Mouse (Mus musculus): ENCODE results near the gene Psmb3. TPM values are rescaled to one million over a fixed set of nuclear protein-coding genes. Genes with fewer than 3 reads are reported as not detected.
A peak's percentile ranks its signal among the peaks of the same experiment; 100 is the strongest.

The Psmb3 gene
- polyA plus RNA-seq, 1 experiment from 2014 or later = 463 TPM

DNA sequence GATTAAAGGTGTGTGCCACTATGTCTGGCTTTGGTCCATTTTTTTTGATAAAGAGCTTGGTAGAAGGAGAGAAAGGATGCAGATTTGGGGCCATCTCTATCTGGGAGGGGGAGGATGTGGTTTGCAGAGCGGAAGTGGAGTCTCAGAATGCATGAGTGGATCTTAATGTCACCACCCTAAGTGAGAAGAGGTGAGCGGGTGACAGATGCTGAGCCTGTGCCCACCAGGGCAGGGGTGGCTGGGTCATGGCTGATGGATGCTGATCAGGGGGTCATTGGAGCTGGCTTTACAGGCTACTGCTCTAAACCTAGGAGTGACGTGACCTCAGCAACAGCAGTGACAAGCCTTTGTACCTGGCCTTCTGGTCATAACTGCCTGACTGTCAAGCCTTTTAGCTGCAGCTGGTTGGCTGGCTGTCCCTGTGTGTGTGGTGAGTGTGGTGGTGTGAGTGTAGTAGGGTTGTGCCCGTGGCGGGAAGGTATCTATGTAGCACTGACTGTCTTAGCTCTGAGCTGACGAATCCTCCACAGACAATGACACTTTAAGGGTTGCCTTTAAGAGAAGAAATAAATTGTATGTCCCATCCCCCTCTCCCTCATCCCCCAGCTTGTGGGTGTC lies 19.0 kb upstream of the Psmb3 start:
- WGBS = 86% methylated on average over 6 of the region's 6 CpGs
- H3K9me3 ChIP-seq (ENCODE audit: control insufficient read depth, low read length) = no peaks in the 10 kb centered on the region
- H3K9ac ChIP-seq (ENCODE audit: low read length) = no peak overlapping the region
- peaks cover 9% of the 10 kb centered on the region; the same call in 1 of the 2 replicates for H3K36me3 ChIP-seq (ENCODE audit: control insufficient read depth, insufficient read depth, low read length)
- no peak for DNase-seq (ENCODE audit: low spot score)
- H3K27ac ChIP-seq (ENCODE audit: low read depth, low read length) = no peak overlapping the region
- ATAC-seq (replicated peaks; ENCODE audit: low FRiP score) = no peak
- H3K4me1 ChIP-seq (replicated peaks; ENCODE audit: control insufficient read depth, insufficient read depth, low read length) = peaks cover 2% of the 10 kb centered on the region; the same call in 1 of the 2 replicates
- no peaks in the 10 kb centered on the region; the same call in 1 of the 2 replicates for H3K27me3 ChIP-seq (ENCODE audit: control insufficient read depth, insufficient read depth, low read length)
- no peak overlapping the region for H3K4me3 ChIP-seq (ENCODE audit: low read depth, low read length)
- no peak overlapping the region for H3K4me2 ChIP-seq (ENCODE audit: low read depth, low read length, severe bottlenecking)

DNA sequence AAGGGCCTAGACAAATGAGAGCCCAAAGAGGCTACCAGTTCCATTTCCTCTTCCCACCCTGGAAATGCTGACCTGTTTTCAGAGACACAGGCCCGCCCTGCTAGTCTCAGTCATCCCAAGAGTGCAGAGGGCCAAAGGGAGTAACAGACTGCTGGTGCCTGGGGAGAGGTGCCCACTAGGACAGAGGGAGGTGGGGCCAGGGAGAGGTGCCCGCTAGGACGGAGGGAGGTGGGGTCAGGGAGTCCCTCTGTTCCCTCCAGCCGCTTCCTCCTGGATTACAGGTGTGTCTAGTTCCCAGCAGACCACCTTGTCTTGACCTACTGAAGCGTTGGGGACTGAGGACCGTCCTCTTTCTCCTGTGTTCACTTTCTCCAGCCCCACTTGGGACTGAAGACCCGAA lies 18.4 kb upstream of the Psmb3 start:
- ATAC-seq (replicated peaks; ENCODE audit: low FRiP score) (no peak), DNase-seq (ENCODE audit: low spot score) (no peak)
- Histone ChIP-seq H3K9me3 (ENCODE audit: control insufficient read depth, low read length) (no peaks in the 10 kb centered on the region), H3K9ac (ENCODE audit: low read length) (no peak overlapping the region), H3K36me3 (ENCODE audit: control insufficient read depth, insufficient read depth, low read length) (peaks cover 9% of the 10 kb centered on the region; the same call in 1 of the 2 replicates), H3K27me3 (ENCODE audit: control insufficient read depth, insufficient read depth, low read length) (no peaks in the 10 kb centered on the region; the same call in 1 of the 2 replicates), H3K4me2 (ENCODE audit: low read depth, low read length, severe bottlenecking) (no peak overlapping the region; the same call in 1 of the 2 replicates), H3K4me1 (replicated peaks; ENCODE audit: control insufficient read depth, insufficient read depth, low read length) (peaks cover 2% of the 10 kb centered on the region; the same call in 1 of the 2 replicates), H3K4me3 (ENCODE audit: low read depth, low read length) (no peak overlapping the region), H3K27ac (ENCODE audit: low read depth, low read length) (no peak overlapping the region)
- WGBS = 40% methylated on average over 7 of the region's 7 CpGs

DNA sequence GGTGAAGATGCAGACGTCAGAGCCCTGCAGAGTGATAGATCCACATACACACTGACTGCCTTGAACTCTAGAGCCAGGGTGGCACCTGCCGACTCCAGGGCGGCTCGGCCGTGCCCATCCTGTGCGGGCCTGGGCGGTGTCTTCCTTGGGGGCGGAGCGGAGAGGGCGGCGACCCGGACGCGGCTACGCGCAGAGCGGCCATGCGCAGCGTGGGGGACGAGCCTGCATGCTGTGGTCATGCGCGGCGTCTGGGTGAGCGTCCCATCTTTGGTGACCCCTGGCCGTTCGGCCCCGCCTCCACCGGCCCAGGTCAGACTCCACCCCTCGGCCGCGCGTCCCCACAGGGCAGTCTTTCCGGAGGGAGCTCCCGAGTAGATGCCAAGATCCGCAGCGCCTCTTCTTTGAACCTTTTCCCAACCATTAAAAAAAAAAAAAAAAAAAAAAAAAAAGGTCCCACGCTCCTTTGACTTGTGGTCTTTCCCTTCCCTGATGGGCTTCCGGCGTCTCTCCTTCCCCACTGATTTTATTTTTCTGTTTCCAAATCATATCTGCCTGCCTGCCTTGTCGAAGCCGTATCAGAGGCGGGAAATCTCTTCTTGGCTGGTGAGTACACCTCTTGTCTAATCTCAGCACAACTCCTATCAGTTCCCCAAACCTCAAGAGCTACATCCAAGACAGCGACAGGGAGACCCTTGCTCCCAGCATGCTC lies 17.4 kb upstream of the Psmb3 start, which contains the start of gene Cisd3:
Gene Cisd3 (plus strand): TSS at position 214 of the 709 bp plus-strand sequence.
- peak; percentile 80 for ATAC-seq (replicated peaks; ENCODE audit: low FRiP score)
- H3K9me3 ChIP-seq (ENCODE audit: control insufficient read depth, low read length) = no peaks in the 10 kb centered on the region
- H3K4me2 ChIP-seq (ENCODE audit: low read depth, low read length, severe bottlenecking) = peak within 1 kb of the TSS; percentile 71
- DNase-seq (ENCODE audit: low spot score) = peak; percentile 91
- H3K36me3 ChIP-seq (ENCODE audit: control insufficient read depth, insufficient read depth, low read length) = peaks cover 4% of the 10 kb centered on the region; the same call in 1 of the 2 replicates
- peaks cover 2% of the 10 kb centered on the region; the same call in 1 of the 2 replicates for H3K4me1 ChIP-seq (replicated peaks; ENCODE audit: control insufficient read depth, insufficient read depth, low read length)
- peak within 1 kb of the TSS; percentile 22 for H3K4me3 ChIP-seq (ENCODE audit: low read depth, low read length)
- 1% methylated on average over 43 of the region's 43 CpGs for WGBS
- H3K9ac ChIP-seq (ENCODE audit: low read length) = peak within 1 kb of the TSS; percentile 28
- H3K27me3 ChIP-seq (ENCODE audit: control insufficient read depth, insufficient read depth, low read length) = no peaks in the 10 kb centered on the region; the same call in 1 of the 2 replicates
- no peak within 1 kb of the TSS for H3K27ac ChIP-seq (ENCODE audit: low read depth, low read length)

DNA sequence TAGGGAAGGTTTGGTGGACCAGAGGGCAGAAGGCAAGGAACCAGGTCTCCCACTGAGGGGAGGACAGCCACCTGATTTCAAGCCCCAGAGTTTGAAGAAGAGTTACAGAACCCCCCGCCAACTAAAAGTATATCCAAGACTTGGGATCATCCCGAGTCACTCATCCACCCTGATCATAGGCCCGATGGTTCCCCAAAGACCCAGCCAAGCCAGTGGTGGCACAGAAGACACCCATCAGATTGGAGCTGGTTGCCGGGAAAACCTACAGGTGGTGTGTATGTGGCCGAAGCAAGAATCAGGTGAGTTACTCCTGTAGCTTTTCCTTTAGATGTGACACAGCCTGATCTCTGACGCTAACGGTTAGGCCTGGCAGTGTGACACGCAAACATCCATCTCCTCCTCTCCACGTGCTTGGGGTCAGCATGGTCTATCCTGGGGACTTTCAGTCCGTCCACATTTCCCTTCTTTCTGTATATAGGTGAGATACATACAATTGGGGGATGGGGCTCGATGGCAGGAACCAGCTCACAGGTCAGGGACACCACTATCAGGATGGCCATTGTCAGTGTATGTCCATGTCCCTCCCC lies 16.8 kb upstream of the Psmb3 start:
- Histone ChIP-seq H3K9ac (ENCODE audit: low read length) (peak overlapping the region; percentile 28), H3K4me3 (ENCODE audit: low read depth, low read length) (peak overlapping the region; percentile 22; the same call in 1 of the 2 replicates), H3K27me3 (ENCODE audit: control insufficient read depth, insufficient read depth, low read length) (no peaks in the 10 kb centered on the region; the same call in 1 of the 2 replicates), H3K9me3 (ENCODE audit: control insufficient read depth, low read length) (no peaks in the 10 kb centered on the region), H3K4me2 (ENCODE audit: low read depth, low read length, severe bottlenecking) (peak overlapping the region; percentile 71), H3K4me1 (replicated peaks; ENCODE audit: control insufficient read depth, insufficient read depth, low read length) (peaks cover 2% of the 10 kb centered on the region; the same call in 1 of the 2 replicates), H3K27ac (ENCODE audit: low read depth, low read length) (no peak overlapping the region), H3K36me3 (ENCODE audit: control insufficient read depth, insufficient read depth, low read length) (peaks cover 3% of the 10 kb centered on the region; the same call in 1 of the 2 replicates)
- WGBS = 73% methylated on average over 11 of the region's 11 CpGs
- no peak for DNase-seq (ENCODE audit: low spot score)
- ATAC-seq (replicated peaks; ENCODE audit: low FRiP score) = no peak

DNA sequence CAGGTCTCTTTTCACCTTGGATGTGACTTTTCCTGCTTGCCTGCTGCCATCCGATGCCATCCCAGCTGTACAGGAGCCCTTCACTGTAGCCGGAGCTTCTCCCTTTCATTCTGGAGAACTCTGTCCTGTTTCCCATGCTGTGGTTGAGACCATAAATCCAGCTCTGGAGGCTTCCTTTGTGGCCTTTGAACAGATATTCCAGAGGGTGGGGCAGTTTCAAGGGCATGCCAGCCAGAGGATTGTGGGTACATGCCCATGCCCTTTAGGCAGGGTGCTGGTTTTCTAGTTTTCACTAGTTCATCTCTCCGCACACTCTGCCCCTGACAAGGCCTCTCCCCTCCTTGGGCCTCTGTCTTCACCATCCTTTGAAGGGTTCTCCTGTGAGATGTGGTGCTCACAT lies 16.1 kb upstream of the Psmb3 start:
- ATAC-seq (replicated peaks; ENCODE audit: low FRiP score) = no peak
- Histone ChIP-seq H3K9me3 (ENCODE audit: control insufficient read depth, low read length) (no peaks in the 10 kb centered on the region), H3K9ac (ENCODE audit: low read length) (no peak overlapping the region), H3K4me2 (ENCODE audit: low read depth, low read length, severe bottlenecking) (no peak overlapping the region), H3K36me3 (ENCODE audit: control insufficient read depth, insufficient read depth, low read length) (peaks cover 3% of the 10 kb centered on the region; the same call in 1 of the 2 replicates), H3K4me1 (replicated peaks; ENCODE audit: control insufficient read depth, insufficient read depth, low read length) (peaks cover 2% of the 10 kb centered on the region; the same call in 1 of the 2 replicates), H3K27me3 (ENCODE audit: control insufficient read depth, insufficient read depth, low read length) (no peaks in the 10 kb centered on the region; the same call in 1 of the 2 replicates), H3K27ac (ENCODE audit: low read depth, low read length) (no peak overlapping the region), H3K4me3 (ENCODE audit: low read depth, low read length) (no peak overlapping the region)
- no peak for DNase-seq (ENCODE audit: low spot score)
- 92% methylated on average over 3 of the region's 3 CpGs for WGBS

DNA sequence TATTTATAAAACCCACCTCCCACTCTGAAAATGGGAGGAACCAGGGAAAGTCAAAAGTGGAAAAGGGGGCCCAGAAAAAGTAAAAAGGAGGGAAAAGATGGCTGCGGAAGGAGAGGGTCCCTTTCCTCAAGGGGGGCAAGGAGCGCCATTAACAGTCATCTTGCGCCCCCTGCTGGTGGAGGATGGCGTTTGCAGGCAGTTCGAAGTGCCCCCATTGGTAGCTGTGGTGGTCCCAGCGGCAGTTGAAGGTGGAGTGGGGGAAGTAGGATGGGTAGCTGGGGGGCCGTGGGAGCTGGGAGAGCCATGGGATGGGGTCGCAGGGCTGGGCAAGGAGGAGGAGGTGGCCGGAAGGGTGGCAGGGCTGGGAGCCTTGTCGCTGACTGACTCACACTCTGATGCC lies 13.3 kb upstream of the Psmb3 start:
- ATAC-seq (replicated peaks; ENCODE audit: low FRiP score) = no peak
- H3K9me3 ChIP-seq (ENCODE audit: control insufficient read depth, low read length) = no peaks in the 10 kb centered on the region
- peaks cover 4% of the 10 kb centered on the region; the same call in 1 of the 2 replicates for H3K4me1 ChIP-seq (replicated peaks; ENCODE audit: control insufficient read depth, insufficient read depth, low read length)
- H3K27me3 ChIP-seq (ENCODE audit: control insufficient read depth, insufficient read depth, low read length) = no peaks in the 10 kb centered on the region
- peak; percentile 91 for DNase-seq (ENCODE audit: low spot score)
- 26% methylated on average over 10 of the region's 10 CpGs for WGBS
- no peak overlapping the region for H3K4me2 ChIP-seq (ENCODE audit: low read depth, low read length, severe bottlenecking)
- H3K27ac ChIP-seq (ENCODE audit: low read depth, low read length) = no peak overlapping the region
- no peak overlapping the region for H3K9ac ChIP-seq (ENCODE audit: low read length)
- H3K4me3 ChIP-seq (ENCODE audit: low read depth, low read length) = no peak overlapping the region
- H3K36me3 ChIP-seq (ENCODE audit: control insufficient read depth, insufficient read depth, low read length) = peaks cover 3% of the 10 kb centered on the region; the same call in 1 of the 2 replicates

DNA sequence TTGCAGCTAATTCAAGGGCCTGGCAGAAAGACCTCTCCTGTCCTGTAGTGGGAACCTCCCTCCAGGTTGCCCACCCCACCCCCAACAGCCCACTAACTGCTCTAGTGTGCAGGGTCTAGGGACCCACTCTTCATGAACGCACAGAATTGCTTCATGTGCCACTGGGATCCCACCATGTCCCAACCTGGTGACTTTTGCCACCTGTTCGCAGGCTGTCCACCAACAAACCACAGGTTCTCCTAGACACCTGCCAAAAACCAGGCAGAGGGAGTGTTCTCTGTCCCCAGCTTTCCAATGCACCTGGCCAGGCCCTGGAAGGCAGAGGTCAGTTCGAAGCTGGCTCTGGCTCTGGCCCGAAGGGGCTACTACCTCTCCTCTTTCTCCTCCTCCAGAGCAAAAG lies 8.8 kb upstream of the Psmb3 start:
- peak overlapping the region; percentile 70 for H3K27ac ChIP-seq (ENCODE audit: low read depth, low read length)
- H3K36me3 ChIP-seq (ENCODE audit: control insufficient read depth, insufficient read depth, low read length) = no peaks in the 10 kb centered on the region; the same call in 1 of the 2 replicates
- WGBS = 90% methylated on average over 4 of the region's 4 CpGs
- H3K4me2 ChIP-seq (ENCODE audit: low read depth, low read length, severe bottlenecking) = 0 out of 2 replicates have a peak overlapping the region, but pooled peaks have one; percentile 21
- DNase-seq (ENCODE audit: low spot score) (no peak), ATAC-seq (replicated peaks; ENCODE audit: low FRiP score) (no peak)
- H3K27me3 ChIP-seq (ENCODE audit: control insufficient read depth, insufficient read depth, low read length) = no peaks in the 10 kb centered on the region
- no peak overlapping the region for H3K4me3 ChIP-seq (ENCODE audit: low read depth, low read length)
- peaks cover 27% of the 10 kb centered on the region for H3K4me1 ChIP-seq (replicated peaks; ENCODE audit: control insufficient read depth, insufficient read depth, low read length)
- H3K9ac ChIP-seq (ENCODE audit: low read length) = no peak overlapping the region
- H3K9me3 ChIP-seq (ENCODE audit: control insufficient read depth, low read length) = no peaks in the 10 kb centered on the region

DNA sequence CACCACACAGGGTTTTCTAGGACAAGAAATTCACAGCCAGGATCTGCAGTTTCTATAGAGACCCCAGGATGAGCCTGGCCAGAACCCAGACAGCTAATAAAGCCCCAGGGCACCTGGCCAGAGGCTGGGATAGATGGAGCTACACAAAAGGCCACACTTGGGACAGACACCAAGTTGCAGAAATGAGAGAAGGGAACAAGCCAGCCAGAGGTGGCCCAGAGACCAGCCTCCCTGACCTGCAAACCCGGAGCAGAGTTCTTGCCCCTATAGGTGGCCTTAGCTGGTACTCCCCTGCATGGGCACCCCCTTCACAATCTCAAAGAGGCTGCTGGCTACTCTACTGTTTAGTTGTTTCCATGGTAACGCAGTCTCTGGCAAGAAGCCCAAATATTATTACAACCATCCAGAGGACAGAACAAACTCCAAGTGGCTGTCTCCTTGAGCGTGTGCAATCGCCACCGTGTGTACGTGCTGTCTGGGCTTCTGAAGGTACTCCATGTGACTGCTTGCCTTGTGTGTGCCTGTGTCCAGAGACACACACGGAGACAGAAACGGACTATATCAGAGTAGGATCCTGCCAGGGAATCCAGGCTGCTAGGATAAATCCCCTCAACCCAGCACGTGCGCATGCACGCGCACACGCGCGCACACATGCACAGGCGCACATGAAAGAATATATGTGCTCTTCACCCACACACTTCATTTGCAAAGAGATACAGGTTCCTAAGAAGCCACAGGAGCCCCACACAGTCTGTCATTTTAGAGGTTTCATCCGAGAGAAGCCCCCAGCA lies 8.1 kb upstream of the Psmb3 start:
- Histone ChIP-seq H3K9me3 (ENCODE audit: control insufficient read depth, low read length) (no peaks in the 10 kb centered on the region), H3K4me3 (ENCODE audit: low read depth, low read length) (0 out of 2 replicates have a peak overlapping the region, but pooled peaks have one; percentile 19), H3K4me1 (replicated peaks; ENCODE audit: control insufficient read depth, insufficient read depth, low read length) (peaks cover 27% of the 10 kb centered on the region), H3K27me3 (ENCODE audit: control insufficient read depth, insufficient read depth, low read length) (no peaks in the 10 kb centered on the region), H3K27ac (ENCODE audit: low read depth, low read length) (peak overlapping the region; percentile 70), H3K36me3 (ENCODE audit: control insufficient read depth, insufficient read depth, low read length) (no peaks in the 10 kb centered on the region; the same call in 1 of the 2 replicates), H3K4me2 (ENCODE audit: low read depth, low read length, severe bottlenecking) (peak overlapping the region; percentile 34), H3K9ac (ENCODE audit: low read length) (no peak overlapping the region; the same call in 1 of the 2 replicates)
- 51% methylated on average over 17 of the region's 17 CpGs for WGBS
- ATAC-seq (replicated peaks; ENCODE audit: low FRiP score) (no peak), DNase-seq (ENCODE audit: low spot score) (no peak)
